Mouse (Mus musculus): ENCODE data around the gene Fbrs. TPM values are rescaled to one million over a fixed set of nuclear protein-coding genes. Genes with fewer than 3 reads are reported as not detected.

Gene Fbrs
- polyA plus RNA-seq, 1 experiment from 2014 or later = 11.9 TPM

DNA sequence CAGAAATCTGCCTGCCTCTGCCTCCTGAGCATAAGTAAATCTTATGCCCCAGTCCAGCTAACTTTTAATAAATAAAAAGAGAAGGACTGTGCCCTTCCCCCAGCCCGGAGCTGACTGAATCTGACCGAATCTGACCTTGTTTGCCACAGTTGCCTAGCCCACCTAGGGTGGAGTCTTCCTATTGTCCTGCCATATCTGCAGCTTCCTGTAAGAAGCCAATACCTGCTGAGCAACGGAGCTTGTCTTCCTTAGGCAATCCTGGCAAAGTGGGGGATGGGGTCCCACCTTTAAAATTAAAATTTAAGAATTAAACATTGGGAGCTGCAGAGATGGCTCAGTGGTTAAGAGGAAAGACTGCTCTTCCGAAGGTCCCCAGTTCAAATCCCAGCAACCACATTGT is 12.4 kb upstream of the Fbrs start:
- Histone ChIP-seq H3K27ac (no peak overlapping the region), H3K4me3 (no peak overlapping the region), H3K27me3 (no peaks in the 10 kb centered on the region), H3K9ac (no peak overlapping the region), H3K36me3 (ENCODE audit: poor library complexity, severe bottlenecking) (peaks cover 45% of the 10 kb centered on the region), H3K4me2 (no peak overlapping the region), H3K9me3 (replicated peaks) (no peaks in the 10 kb centered on the region), H3K4me1 (peaks cover 11% of the 10 kb centered on the region)
- no peak for ATAC-seq
- 100% methylated on average over 4 of the region's 4 CpGs for WGBS

DNA sequence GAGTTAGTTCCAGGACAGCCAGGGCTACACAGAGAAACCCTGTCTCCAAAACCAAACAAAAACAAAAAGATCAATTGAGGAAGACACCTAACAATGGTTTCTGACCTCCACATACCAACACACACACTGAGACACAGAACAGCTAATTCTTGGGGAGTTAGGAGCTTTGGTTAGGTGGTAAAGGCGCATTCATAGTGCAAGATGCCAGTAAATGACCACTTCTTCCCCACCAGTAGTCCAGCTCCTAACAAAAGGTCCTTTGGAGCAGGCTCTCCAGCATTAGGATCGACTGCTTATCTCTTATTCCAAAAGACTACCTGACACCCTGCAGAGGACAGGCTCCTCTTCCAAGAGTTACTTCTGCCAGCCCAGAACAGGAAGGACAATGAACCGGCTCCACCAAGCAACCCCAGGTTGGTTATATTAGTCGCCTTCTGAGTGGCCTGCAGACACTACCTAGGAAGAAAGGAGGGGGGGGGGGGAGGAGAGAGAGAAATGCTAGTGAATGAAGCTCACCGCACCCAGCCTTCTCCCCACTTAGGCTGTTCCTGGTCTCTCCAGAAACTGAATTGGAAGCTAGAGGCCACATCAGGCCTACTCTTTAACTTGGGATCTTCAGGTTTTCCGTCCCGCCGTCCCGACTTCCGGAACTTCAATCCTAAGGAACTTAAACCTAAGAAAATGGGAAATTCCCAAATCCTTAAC is 8.8 kb upstream of the Fbrs start:
- Histone ChIP-seq H3K9me3 (replicated peaks) (no peaks in the 10 kb centered on the region), H3K9ac (peak overlapping the region; percentile 96), H3K4me2 (peak overlapping the region; percentile 95), H3K27ac (peak overlapping the region; percentile 99), H3K27me3 (no peaks in the 10 kb centered on the region), H3K36me3 (ENCODE audit: poor library complexity, severe bottlenecking) (peaks cover 56% of the 10 kb centered on the region), H3K4me3 (peak overlapping the region; percentile 94), H3K4me1 (peaks cover 22% of the 10 kb centered on the region)
- no peak for ATAC-seq
- 8% methylated on average over 10 of the region's 10 CpGs for WGBS

DNA sequence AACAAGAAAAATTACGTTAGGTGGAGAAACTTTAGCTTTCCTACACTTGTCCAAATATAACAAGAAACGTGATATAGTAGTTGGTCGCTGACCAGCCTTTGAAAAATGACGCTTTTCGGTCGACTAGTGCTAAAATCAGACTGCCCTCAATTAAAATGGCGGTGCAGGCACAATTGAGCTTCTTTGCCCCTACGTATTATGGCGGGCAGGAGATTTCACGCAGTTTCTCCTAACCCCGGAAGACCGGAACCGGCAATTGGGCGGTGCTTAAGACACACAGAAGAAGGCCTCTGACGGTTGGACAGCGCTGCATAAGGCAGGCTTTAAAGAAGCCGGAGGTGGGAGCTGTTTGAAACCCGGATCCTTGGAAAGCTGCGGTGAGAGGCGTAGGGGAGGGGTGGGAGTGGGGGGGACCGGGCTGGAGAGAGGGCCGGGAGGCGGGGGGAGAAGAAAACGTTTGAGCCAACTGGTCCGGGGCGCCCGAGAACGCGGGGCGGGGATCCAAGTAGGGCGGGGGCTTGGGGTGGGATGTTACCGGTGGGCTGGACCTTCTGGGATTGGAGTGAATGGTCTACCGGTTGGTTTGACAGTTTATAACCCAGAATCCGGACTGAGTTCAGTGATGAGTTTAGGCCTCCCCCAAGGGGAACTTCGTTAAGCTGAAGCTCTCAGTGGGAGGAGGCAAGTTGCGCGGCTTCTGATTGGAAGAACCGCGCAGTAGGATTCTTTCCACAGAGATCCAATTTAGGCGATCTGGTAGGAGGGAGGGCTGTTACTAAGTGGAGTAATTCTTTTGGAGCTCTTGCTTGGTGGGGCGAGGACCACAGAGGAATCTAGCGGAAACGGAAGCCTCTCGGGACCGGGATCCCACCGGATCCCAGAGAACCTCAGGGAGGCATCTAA is 8.0 kb upstream of the Fbrs start:
- Histone ChIP-seq H3K4me2 (peak overlapping the region; percentile 95), H3K9me3 (replicated peaks) (no peaks in the 10 kb centered on the region), H3K9ac (peak overlapping the region; percentile 96), H3K4me1 (peaks cover 22% of the 10 kb centered on the region), H3K36me3 (ENCODE audit: poor library complexity, severe bottlenecking) (peaks cover 56% of the 10 kb centered on the region), H3K4me3 (peak overlapping the region; percentile 94), H3K27ac (peak overlapping the region; percentile 99), H3K27me3 (no peaks in the 10 kb centered on the region)
- WGBS = under 1% methylated on average over 46 of the region's 46 CpGs
- peak; percentile 95 for ATAC-seq

DNA sequence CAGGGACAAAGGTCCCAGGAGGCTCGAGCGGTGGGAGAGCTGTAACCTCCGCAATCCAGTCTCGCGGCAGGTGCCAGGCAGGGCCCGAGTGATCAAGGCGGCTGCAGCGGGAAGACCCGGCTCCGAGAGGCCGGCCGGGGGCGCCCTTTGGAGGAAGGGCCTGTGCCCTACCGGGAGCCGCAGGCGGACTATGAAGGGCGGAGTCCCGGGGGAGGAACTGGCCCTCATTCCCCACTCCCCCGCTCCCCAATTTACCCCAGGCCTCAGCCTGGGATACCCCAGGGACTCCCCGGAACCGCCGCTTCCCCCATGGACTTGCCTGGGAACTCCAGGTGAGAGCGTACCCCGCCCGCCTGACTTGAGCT is 7.4 kb upstream of the Fbrs start:
- Histone ChIP-seq H3K9me3 (replicated peaks) (no peaks in the 10 kb centered on the region), H3K27me3 (no peaks in the 10 kb centered on the region), H3K9ac (peak overlapping the region; percentile 96), H3K36me3 (ENCODE audit: poor library complexity, severe bottlenecking) (peaks cover 56% of the 10 kb centered on the region), H3K27ac (peak overlapping the region; percentile 99), H3K4me2 (peak overlapping the region; percentile 95), H3K4me3 (peak overlapping the region; percentile 94), H3K4me1 (peaks cover 25% of the 10 kb centered on the region)
- 0% methylated on average over 20 of the region's 25 CpGs for WGBS
- ATAC-seq = peak; percentile 1; the same call in 1 of the 2 replicates

DNA sequence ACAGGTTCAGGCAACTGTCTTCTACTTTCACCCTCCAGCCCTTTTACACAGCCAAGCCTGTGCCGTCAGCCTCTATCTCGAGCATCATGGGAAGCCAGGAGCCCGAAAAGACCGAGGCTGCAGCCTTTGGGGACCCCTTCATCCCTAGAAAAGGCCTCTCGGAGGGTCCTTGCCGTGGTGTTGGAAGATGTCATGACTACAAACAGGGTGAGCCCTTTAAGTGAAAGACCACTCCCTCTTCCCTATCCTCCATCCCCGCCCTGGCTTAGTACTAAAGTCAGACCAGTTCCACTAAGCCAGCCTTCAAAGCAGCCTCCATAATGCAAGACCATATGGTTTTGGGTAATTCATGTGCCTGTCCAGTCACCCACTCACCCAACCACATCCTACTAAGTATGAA is 6.9 kb upstream of the Fbrs start:
- peaks cover 53% of the 10 kb centered on the region for H3K36me3 ChIP-seq (ENCODE audit: poor library complexity, severe bottlenecking)
- H3K4me1 ChIP-seq = peaks cover 30% of the 10 kb centered on the region
- peak overlapping the region; percentile 94 for H3K4me3 ChIP-seq
- WGBS = 2% methylated on average over 7 of the region's 7 CpGs
- peak overlapping the region; percentile 99 for H3K27ac ChIP-seq
- H3K9me3 ChIP-seq (replicated peaks) = no peaks in the 10 kb centered on the region
- no peaks in the 10 kb centered on the region for H3K27me3 ChIP-seq
- peak overlapping the region; percentile 95 for H3K4me2 ChIP-seq
- peak overlapping the region; percentile 96 for H3K9ac ChIP-seq
- no peak for ATAC-seq

DNA sequence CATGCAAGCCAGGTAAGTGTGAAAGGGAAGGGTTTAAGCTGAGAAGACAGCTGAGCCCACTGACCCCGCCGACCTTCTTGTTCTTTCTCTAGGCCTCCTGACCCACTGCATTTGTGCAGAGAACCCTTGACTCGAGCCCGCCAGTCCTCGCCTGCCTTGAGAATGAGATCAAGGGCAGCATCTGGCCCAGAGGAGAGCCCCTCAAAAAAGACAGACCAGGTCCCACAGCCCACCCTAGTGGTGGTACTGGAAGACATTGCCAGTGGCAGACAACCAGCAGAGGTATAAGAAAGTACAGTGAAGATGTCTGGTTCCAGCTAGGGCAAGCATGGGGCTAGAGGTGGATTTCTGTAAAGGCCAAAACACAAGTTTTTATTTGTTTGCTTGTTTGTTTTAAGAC is 5.3 kb upstream of the Fbrs start:
- Histone ChIP-seq H3K9me3 (replicated peaks) (no peaks in the 10 kb centered on the region), H3K4me1 (peaks cover 36% of the 10 kb centered on the region), H3K27ac (no peak overlapping the region), H3K36me3 (ENCODE audit: poor library complexity, severe bottlenecking) (peaks cover 39% of the 10 kb centered on the region), H3K9ac (no peak overlapping the region), H3K27me3 (no peaks in the 10 kb centered on the region), H3K4me3 (no peak overlapping the region), H3K4me2 (no peak overlapping the region)
- ATAC-seq = no peak
- 81% methylated on average over 5 of the region's 5 CpGs for WGBS

DNA sequence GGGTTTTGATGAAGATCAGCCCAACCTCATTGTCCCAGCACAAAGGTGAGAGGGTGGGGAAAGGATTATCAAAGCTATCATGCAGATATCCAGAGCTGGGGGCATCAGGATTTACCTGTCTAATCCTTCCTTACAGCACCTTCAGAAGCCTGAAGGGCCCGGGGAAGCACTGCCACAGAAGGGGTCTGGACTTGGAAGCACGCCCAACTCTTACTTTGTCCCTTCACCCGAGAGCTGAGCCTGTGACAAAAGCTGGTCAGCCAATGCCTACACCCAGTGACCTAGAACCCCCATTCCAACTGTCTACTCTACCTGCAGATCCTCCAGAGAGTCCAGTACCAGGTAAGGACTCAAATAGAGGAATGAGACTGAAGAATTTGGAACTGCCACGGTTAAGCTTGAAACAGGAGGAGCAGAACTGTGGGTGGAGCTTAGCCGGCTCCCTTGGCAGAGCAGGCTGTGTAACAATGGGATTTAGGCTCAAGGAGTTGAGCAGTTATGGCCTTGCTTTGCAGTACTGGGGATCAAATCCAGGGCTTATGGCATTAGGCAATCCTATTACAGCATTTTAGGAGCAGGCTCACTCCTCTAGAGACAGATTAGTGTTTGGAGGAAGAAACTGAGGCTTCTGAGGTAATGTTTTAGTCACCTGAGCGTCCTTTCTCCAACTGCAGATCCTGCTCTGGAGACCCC is 4.5 kb upstream of the Fbrs start:
- H3K36me3 ChIP-seq (ENCODE audit: poor library complexity, severe bottlenecking) = peaks cover 36% of the 10 kb centered on the region
- no peak overlapping the region for H3K27ac ChIP-seq
- no peak overlapping the region for H3K4me2 ChIP-seq
- H3K4me1 ChIP-seq = peaks cover 33% of the 10 kb centered on the region
- no peaks in the 10 kb centered on the region for H3K27me3 ChIP-seq
- ATAC-seq = no peak
- WGBS = 76% methylated on average over 6 of the region's 6 CpGs
- H3K9me3 ChIP-seq (replicated peaks) = no peaks in the 10 kb centered on the region
- no peak overlapping the region for H3K9ac ChIP-seq
- no peak overlapping the region for H3K4me3 ChIP-seq

DNA sequence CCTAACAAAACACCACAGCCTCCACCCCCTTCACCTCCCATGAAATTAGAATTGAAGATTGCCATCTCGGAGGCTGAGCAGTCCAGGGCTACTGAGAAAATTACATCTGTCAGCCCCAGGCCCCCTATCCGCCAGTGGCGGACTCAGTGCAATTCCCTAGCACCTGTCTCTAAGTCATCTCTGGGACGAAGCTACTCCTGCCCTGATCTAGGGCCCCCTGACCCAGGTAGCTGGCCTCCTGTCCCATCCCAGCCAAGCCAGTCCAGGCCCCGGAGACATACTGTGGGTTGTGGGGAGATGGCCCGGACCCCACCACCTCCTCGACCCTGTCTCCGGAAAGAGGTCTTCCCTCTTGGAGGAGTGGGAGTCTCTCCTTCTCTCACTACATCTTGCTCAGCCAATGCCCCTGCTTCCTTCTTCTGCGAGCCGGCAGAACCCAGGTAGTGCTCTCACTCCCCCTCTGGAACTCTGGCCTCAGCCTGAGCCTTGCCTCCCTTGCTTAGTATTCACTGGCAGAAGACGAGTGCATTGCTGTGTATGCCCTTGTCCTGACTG is 3.7 kb upstream of the Fbrs start:
- 91% methylated on average over 11 of the region's 11 CpGs for WGBS
- H3K4me2 ChIP-seq = no peak overlapping the region; the same call in 1 of the 2 replicates
- no peaks in the 10 kb centered on the region for H3K9me3 ChIP-seq (replicated peaks)
- no peak for ATAC-seq
- peaks cover 36% of the 10 kb centered on the region for H3K36me3 ChIP-seq (ENCODE audit: poor library complexity, severe bottlenecking)
- no peak overlapping the region for H3K4me3 ChIP-seq
- H3K27ac ChIP-seq = no peak overlapping the region
- peak overlapping the region; percentile 34; the same call in 1 of the 2 replicates for H3K9ac ChIP-seq
- no peaks in the 10 kb centered on the region for H3K27me3 ChIP-seq
- peaks cover 34% of the 10 kb centered on the region for H3K4me1 ChIP-seq

DNA sequence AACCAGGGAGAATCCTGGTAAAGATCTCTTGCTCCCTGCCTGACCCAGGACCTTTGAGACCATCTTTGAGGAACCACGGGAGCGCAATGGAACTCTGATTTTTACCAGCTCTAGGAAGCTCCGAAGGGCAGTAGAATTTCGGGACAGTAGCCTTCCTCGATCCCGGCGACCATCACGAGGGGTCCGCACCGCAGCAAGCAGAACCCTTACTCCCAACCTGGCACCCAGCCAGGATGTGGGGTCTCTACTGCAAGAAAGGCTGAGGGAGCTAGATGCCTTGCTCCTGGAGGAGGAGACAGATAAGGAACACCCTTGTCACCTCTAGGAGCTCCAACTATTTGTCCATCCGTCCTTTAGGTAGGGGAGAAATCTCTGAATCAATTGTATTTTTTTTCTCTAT is 2.7 kb upstream of the Fbrs start:
- 95% methylated on average over 11 of the region's 11 CpGs for WGBS
- Histone ChIP-seq H3K27me3 (no peaks in the 10 kb centered on the region), H3K27ac (no peak overlapping the region), H3K9me3 (replicated peaks) (no peaks in the 10 kb centered on the region), H3K9ac (no peak overlapping the region), H3K4me1 (peaks cover 42% of the 10 kb centered on the region), H3K4me2 (no peak overlapping the region), H3K36me3 (ENCODE audit: poor library complexity, severe bottlenecking) (peaks cover 45% of the 10 kb centered on the region), H3K4me3 (no peak overlapping the region)
- ATAC-seq = no peak

DNA sequence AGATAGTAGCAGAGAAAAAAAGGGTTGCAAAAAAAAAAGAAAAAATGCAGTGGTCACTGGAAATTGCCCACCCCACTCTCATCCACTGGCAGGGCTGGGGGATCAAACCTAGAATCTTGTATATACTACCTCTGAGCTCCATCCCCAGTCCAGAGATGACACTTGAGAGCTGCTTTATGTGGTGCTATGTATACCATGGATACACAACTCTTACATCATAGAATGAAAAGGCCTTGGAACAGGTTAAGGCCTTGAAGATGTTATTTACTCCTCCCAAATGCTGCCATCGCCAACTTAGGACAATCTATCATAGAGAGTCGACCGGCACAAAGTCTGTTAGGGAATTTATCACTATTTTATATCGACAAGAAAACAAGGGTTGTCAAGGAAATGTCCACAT is 2.1 kb upstream of the Fbrs start:
- no peaks in the 10 kb centered on the region for H3K9me3 ChIP-seq (replicated peaks)
- H3K27me3 ChIP-seq = no peaks in the 10 kb centered on the region
- H3K36me3 ChIP-seq (ENCODE audit: poor library complexity, severe bottlenecking) = peaks cover 50% of the 10 kb centered on the region
- no peak for ATAC-seq
- 85% methylated on average over 4 of the region's 4 CpGs for WGBS
- H3K27ac ChIP-seq = peak overlapping the region; percentile 93; the same call in 1 of the 2 replicates
- peak overlapping the region; percentile 100 for H3K4me2 ChIP-seq
- peak overlapping the region; percentile 53; the same call in 1 of the 2 replicates for H3K9ac ChIP-seq
- H3K4me1 ChIP-seq = peaks cover 42% of the 10 kb centered on the region
- H3K4me3 ChIP-seq = peak overlapping the region; percentile 99; the same call in 1 of the 2 replicates

DNA sequence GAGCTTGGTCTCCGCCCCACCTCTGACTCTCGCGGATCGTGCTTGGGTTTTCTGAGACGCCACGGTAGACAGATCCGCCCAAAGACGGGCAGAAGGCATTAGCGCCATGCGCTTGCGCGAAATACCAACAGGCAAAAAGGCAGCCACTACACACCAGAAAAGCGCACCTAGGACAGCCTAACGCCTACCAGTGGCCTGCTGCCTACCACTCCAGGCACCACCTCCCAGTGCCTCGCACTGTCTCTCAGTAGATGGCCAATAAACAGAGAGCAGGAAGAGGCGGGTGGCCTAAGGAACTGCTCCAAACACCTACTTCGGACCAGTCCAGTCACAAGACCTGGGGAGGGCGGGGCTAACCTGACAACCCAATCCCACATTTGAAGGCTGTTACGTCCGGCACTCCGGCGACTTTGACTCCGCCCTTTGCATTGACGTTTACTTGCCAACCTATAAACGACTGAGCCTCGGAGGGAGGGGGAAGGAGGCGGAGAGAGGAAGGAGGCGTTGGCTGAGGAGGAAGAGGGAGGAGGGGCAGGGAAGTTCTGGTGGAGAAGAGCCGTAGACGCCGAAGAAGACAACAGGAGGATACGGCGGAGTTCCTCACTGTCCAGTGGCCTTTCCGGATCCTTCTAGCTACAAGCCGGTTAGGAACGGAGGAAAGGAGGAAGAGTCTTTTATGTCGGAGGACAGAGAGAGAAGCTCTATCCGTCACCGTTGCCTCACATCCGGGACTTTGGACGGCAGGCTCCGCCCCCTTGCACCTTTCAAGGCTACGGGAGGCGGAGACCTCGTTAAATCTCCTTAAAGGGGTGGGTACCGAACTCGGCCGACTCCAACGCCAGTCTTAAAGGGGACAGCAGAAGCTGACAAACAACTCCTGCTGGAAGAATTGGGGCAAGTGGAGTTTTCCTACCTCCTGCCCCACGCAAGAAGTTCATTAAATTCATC is 1.0 kb upstream of the Fbrs start:
- peak overlapping the region; percentile 99 for H3K4me3 ChIP-seq
- H3K4me1 ChIP-seq = peaks cover 32% of the 10 kb centered on the region
- peak; percentile 93 for ATAC-seq
- under 1% methylated on average over 50 of the region's 50 CpGs for WGBS
- peak overlapping the region; percentile 93 for H3K27ac ChIP-seq
- H3K4me2 ChIP-seq = peak overlapping the region; percentile 100
- H3K36me3 ChIP-seq (ENCODE audit: poor library complexity, severe bottlenecking) = peaks cover 58% of the 10 kb centered on the region
- H3K9ac ChIP-seq = peak overlapping the region; percentile 97
- no peaks in the 10 kb centered on the region for H3K9me3 ChIP-seq (replicated peaks)
- H3K27me3 ChIP-seq = no peaks in the 10 kb centered on the region

All from forebrain, embryonic 13.5 days (tissue).